Mouse (Mus musculus) embryonic facial prominence, embryonic 13.5 days (tissue): Measurements from ENCODE around the gene Brms1l. TPM values are rescaled to one million over a fixed set of nuclear protein-coding genes. Genes with fewer than 3 reads are reported as not detected.

Experiments used
- ATAC-seq: fragments of 200-750 bp; cut with Nextera tagmentation; 2 replicates; pipeline ENCODE4 v1.8.0; 2017; ENCODE audit warnings: low read depth; ENCODE audit not compliant: insufficient number of reproducible peaks, insufficient read depth, low FRiP score, low TSS enrichment
- H3K27ac ChIP-seq: fragments of 300-500 bp; sonication (generic); 2 replicates; pipeline ENCODE4 v1.5.1; 2015; ENCODE audit warnings: moderate library complexity, mild to moderate bottlenecking, inconsistent platforms
- H3K27me3 ChIP-seq: fragments of 300-500 bp; sonication (generic); 2 replicates; pipeline ENCODE4 v1.6.1; 2015; ENCODE audit warnings: mild to moderate bottlenecking, inconsistent platforms
- H3K36me3 ChIP-seq: fragments of 300-500 bp; sonication (generic); 2 replicates; pipeline ENCODE4 v1.6.1; 2015; ENCODE audit warnings: mild to moderate bottlenecking, inconsistent platforms
- H3K4me1 ChIP-seq: fragments of 300-500 bp; sonication (generic); 2 replicates; pipeline ENCODE4 v1.6.1; 2015; ENCODE audit warnings: inconsistent platforms
- H3K4me2 ChIP-seq: fragments of 300-500 bp; sonication (generic); 2 replicates; pipeline ENCODE4 v1.6.1; 2015; ENCODE audit warnings: moderate library complexity, mild to moderate bottlenecking, inconsistent platforms
- H3K4me3 ChIP-seq: fragments of 300-500 bp; sonication (generic); 2 replicates; pipeline ENCODE4 v1.5.1; 2015; ENCODE audit warnings: mild to moderate bottlenecking, inconsistent platforms
- H3K9ac ChIP-seq: fragments of 300-500 bp; sonication (generic); 2 replicates; pipeline ENCODE4 v1.6.1; 2015; ENCODE audit warnings: mild to moderate bottlenecking, inconsistent platforms
- H3K9me3 ChIP-seq: fragments of 300-500 bp; sonication (generic); 2 replicates; pipeline ENCODE4 v1.6.1; 2016; ENCODE audit warnings: inconsistent platforms
- whole genome bisulfite sequencing: fragments of 180-500 bp; shearing (Covaris S2); methylation state at CpG from one replicate; pipeline ENCODE4 v1.1.7; 2015; ENCODE audit warnings: mixed read lengths; 5-methylcytosine and 5-hydroxymethylcytosine counted together
- polyA plus RNA-seq: library from polyadenylated mRNA; unstranded; fragments of >200 nt; fragmentation: Nextera tagmentation; extraction: Ambion mirVana; gene quantifications from 2 replicates; pipeline ENCODE4 v1.2.1, GENCODE M21; 2015

Gene Brms1l
- polyA plus RNA-seq, 1 experiment from 2014 or later = 54.2 TPM

DNA sequence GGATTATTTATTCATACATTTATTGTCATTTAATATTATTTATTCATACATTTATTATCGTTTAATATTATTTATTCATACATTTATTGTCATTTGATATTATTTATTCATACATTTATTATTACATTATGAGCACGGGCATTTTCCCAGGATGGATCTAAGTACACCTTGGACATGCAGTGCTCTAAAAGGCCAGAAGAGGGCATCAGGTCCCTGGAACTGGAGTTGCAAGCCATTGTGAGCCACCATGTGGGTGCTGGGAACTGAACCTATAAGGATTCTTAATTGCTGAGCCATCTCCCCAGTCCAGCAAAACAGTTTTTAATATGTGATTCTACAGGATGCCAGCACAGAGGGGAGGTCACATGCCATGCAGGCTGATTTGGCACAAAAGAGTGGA is 10.6 kb upstream of the Brms1l start:
- WGBS = 82% methylated on average over 2 of the region's 2 CpGs
- H3K9ac ChIP-seq = no peak overlapping the region
- no peak overlapping the region for H3K4me3 ChIP-seq
- H3K36me3 ChIP-seq = no peaks in the 10 kb centered on the region
- no peak for ATAC-seq
- H3K27ac ChIP-seq = no peak overlapping the region
- no peaks in the 10 kb centered on the region for H3K4me1 ChIP-seq
- H3K4me2 ChIP-seq = no peak overlapping the region
- H3K27me3 ChIP-seq = no peaks in the 10 kb centered on the region
- no peaks in the 10 kb centered on the region for H3K9me3 ChIP-seq

DNA sequence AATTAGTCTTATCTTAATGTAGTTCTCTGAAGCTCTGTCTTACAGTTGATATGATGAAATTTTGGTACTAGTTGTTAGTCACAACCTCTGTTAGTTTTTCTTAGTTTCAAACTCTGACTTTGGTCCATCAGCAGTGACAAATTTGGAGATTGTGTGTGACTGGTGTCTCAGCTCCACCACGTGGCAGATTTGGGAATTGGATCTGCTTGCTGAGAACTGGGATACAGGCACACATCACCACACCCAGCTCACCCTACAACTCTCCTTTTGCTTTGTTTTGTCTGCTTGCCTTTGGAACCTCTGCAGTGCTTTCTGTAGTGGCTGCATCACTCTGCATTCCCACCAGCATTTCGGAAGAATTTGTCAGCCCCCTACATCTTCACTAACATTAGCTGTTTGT is 5.0 kb upstream of the Brms1l start:
- Histone ChIP-seq H3K4me3 (no peak overlapping the region), H3K36me3 (no peaks in the 10 kb centered on the region), H3K27me3 (no peaks in the 10 kb centered on the region), H3K4me2 (no peak overlapping the region), H3K9ac (no peak overlapping the region), H3K9me3 (no peaks in the 10 kb centered on the region), H3K27ac (no peak overlapping the region), H3K4me1 (0 out of 2 replicates have a peak, but pooled peaks cover 2% of the 10 kb centered on the region)
- WGBS = 22% methylated on average over 2 of the region's 2 CpGs
- ATAC-seq = no peak

DNA sequence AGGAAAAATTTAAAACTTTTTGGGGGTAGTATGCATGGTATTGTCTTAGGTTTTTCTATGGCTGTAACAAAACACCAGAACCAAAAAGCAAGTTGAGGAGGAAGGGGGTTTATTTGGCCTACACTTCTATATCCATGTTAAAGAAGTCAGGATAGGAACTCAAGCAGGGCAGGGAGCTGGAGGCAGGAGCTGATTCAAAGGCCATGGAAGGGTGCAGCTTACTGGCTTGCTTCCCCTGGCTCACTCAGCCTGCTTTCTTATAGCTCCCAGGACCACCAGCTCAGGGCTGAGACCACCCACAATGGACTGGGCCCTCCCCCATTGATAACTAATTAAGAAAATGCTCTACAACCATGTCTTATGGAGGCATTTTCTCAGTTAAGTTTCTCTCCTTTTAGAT is 3.2 kb upstream of the Brms1l start:
- H3K27me3 ChIP-seq = no peaks in the 10 kb centered on the region
- peaks cover 4% of the 10 kb centered on the region; the same call in 1 of the 2 replicates for H3K4me1 ChIP-seq
- H3K4me2 ChIP-seq = no peak overlapping the region
- no peaks in the 10 kb centered on the region for H3K36me3 ChIP-seq
- ATAC-seq = no peak
- no peak overlapping the region for H3K9ac ChIP-seq
- no peak overlapping the region for H3K27ac ChIP-seq
- no peak overlapping the region for H3K4me3 ChIP-seq
- H3K9me3 ChIP-seq = no peaks in the 10 kb centered on the region

DNA sequence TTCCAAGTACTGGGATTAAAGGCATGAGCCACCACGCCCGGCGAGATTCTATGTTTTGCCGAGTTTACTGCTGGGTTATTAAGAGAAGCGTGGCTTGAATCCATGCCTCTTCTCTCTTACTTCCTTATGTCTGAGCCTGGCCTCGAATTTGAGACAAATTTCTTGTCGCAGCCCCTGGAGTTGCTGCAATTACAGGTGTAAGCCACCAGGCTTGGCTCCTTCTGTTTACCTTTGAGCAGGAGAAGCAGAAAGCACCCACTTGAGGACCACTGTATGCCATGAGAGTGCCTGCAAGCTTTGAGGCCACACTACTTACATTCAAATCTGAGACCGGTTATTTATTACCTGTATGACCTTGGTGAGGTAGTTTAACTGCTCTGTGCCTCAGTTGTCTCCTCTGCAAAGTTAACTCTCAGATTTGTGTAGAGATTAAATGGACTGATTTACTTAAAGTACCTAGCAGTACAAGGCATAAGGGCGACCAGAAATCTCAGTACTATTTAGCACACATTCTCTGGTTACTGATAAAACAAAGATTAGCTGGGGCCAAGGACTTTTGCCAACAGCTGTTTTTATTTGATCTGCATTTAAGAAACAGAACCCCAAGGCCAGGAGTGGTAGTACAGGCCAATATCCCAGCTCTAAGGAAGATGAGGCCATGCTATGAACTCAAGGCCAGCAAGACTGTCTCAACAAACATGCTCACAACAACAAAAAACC is 2.1 kb upstream of the Brms1l start:
- Histone ChIP-seq H3K4me2 (no peak overlapping the region), H3K27ac (no peak overlapping the region), H3K9ac (no peak overlapping the region), H3K27me3 (no peaks in the 10 kb centered on the region), H3K9me3 (no peaks in the 10 kb centered on the region), H3K4me1 (peaks cover 4% of the 10 kb centered on the region; the same call in 1 of the 2 replicates), H3K36me3 (no peaks in the 10 kb centered on the region), H3K4me3 (no peak overlapping the region)
- no peak for ATAC-seq
- 66% methylated on average over 9 of the region's 9 CpGs for WGBS

DNA sequence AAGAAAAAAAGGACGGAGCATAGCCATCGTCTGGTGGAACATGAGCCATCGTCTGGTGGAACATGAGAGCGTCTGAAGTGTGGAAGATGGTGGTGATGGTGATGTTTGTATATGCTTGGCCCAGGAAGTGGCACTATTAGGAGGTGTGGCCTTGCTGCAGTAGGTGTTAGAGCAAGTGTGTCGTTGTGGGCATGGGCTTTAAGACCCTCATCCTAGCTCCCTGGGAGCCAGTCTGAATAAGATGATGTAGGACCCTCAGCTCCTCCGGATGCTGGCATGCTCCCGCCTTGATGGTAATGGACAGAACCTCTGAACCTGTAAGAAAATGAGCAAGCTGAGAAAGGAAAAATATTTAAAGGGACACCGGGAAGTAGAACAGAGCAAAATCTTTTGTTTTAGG is 1.2 kb upstream of the Brms1l start:
- Histone ChIP-seq H3K9me3 (no peaks in the 10 kb centered on the region), H3K27me3 (no peaks in the 10 kb centered on the region), H3K27ac (no peak overlapping the region; the same call in 1 of the 2 replicates), H3K36me3 (no peaks in the 10 kb centered on the region), H3K4me2 (no peak overlapping the region), H3K9ac (no peak overlapping the region), H3K4me1 (peaks cover 4% of the 10 kb centered on the region; the same call in 1 of the 2 replicates), H3K4me3 (no peak overlapping the region)
- 82% methylated on average over 8 of the region's 8 CpGs for WGBS
- ATAC-seq = no peak

DNA sequence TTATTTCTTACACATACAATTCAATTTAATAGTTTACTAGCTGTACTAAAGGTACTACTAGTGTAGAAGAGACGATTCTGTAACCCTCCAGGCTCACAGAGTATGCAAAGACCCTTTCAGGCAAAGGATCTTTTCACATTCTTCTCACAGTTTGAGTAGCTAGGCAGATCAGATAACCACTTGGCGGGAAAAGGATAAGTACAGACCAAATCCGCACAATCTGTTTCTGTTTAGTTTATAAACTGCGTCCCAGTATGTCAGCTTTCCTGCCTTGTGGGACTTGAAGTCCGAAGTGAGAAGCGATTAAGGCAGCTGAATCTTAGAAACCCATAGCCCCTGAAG is 296 bp upstream of the Brms1l start:
- Histone ChIP-seq H3K9ac (peak overlapping the region; percentile 55; the same call in 1 of the 2 replicates), H3K36me3 (0 out of 2 replicates have a peak, but pooled peaks cover 3% of the 10 kb centered on the region), H3K9me3 (no peaks in the 10 kb centered on the region), H3K4me1 (peaks cover 4% of the 10 kb centered on the region; the same call in 1 of the 2 replicates), H3K4me3 (peak overlapping the region; percentile 82), H3K27me3 (no peaks in the 10 kb centered on the region), H3K4me2 (peak overlapping the region; percentile 73), H3K27ac (peak overlapping the region; percentile 81)
- under 1% methylated on average over 6 of the region's 6 CpGs for WGBS
- no peak for ATAC-seq

DNA sequence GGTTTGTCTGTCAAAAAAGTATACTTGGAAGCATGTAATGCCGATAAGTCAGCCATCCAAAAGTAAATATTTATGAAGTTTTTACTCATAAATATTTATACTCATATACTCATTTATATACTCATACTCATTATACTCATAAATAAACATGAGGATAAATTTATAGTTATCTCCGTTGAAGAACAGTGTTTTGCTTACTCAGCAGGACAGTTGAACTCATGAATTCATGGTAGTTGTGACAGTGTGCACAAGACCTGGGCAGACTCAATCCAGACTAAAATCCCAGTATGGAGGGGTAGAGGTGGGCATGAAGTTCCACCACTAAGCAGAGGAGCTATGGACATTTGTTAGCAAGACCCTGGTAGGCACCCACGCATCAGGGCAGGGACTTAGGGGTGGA is 1.4 kb downstream of the Brms1l start:
- Histone ChIP-seq H3K9ac (no peak overlapping the region), H3K27ac (no peak overlapping the region), H3K27me3 (no peaks in the 10 kb centered on the region), H3K4me1 (peaks cover 4% of the 10 kb centered on the region; the same call in 1 of the 2 replicates), H3K4me3 (peak overlapping the region; percentile 5; the same call in 1 of the 2 replicates), H3K4me2 (peak overlapping the region; percentile 73), H3K36me3 (peaks cover 14% of the 10 kb centered on the region), H3K9me3 (no peaks in the 10 kb centered on the region)
- ATAC-seq = no peak
- 82% methylated on average over 3 of the region's 3 CpGs for WGBS

DNA sequence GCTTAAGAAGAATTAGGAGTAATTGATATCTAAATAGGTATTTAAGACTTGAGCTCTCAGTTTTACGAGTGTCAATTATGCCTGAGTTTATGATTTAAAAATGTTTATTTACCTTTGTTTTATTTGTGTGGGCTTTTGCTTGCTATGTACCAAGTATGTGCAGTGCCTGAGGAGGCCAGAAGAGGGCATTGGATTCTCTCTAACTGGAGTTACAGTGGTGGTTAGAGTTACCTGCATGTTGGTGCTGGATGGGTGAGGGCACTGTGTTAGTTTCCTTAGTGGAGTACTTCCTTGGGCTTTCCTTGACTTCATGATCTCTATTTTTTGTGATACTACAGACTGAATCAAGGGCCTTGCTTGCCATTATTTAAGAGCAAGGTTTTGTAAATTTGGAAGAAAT is 10.6 kb downstream of the Brms1l start:
- H3K36me3 ChIP-seq = peaks cover 59% of the 10 kb centered on the region
- H3K4me3 ChIP-seq = no peak overlapping the region
- no peaks in the 10 kb centered on the region for H3K4me1 ChIP-seq
- no peak overlapping the region for H3K4me2 ChIP-seq
- no peak overlapping the region for H3K9ac ChIP-seq
- 71% methylated on average over 1 of the region's 1 CpGs for WGBS
- no peaks in the 10 kb centered on the region for H3K27me3 ChIP-seq
- H3K9me3 ChIP-seq = no peaks in the 10 kb centered on the region
- no peak overlapping the region for H3K27ac ChIP-seq
- ATAC-seq = no peak

DNA sequence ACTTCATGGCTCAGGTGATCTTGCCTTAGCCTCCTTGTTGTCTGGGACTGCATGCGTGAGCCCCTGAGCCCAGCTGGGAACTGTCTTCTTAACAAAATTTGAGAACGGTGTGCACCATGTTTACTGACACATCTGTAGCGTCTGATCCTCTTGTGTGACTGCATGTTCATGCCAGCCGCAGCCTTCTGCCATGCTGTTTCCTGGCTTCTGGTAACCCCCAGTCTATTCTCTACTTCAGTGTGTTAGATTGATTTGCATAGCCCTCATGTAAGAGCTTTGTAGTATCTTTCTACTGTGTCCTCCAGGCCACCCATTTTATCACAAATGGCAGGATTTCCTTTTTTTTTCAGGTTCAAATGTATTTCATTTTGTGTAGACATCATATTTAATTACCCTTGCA is 11.7 kb downstream of the Brms1l start:
- Histone ChIP-seq H3K27ac (no peak overlapping the region), H3K9ac (no peak overlapping the region), H3K9me3 (no peaks in the 10 kb centered on the region), H3K27me3 (no peaks in the 10 kb centered on the region), H3K4me3 (no peak overlapping the region), H3K4me1 (no peaks in the 10 kb centered on the region), H3K4me2 (no peak overlapping the region), H3K36me3 (peaks cover 60% of the 10 kb centered on the region)
- ATAC-seq = no peak
- 95% methylated on average over 4 of the region's 4 CpGs for WGBS

DNA sequence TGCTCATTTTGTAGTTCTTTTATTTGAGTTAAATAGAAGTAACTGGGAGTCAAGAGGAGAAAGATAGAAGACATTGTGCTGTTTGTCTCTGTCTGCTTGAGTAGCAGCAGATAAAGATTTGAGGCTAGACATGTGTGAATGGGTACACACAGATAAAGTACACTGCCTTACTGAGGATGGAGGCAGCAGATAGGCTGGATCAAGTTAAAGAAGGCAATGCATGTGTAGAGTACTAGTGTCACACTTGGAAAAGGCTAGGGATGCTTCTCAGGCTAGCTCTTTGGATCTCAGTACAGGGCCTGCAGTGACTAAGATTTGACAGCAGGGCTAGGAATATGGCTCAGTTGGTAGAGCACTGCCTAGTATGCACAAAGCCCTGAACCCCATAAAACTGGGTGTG is 14.5 kb downstream of the Brms1l start:
- H3K27me3 ChIP-seq = no peaks in the 10 kb centered on the region
- H3K4me2 ChIP-seq = no peak overlapping the region
- H3K9ac ChIP-seq = no peak overlapping the region
- H3K36me3 ChIP-seq = peaks cover 70% of the 10 kb centered on the region
- H3K4me1 ChIP-seq = no peaks in the 10 kb centered on the region
- H3K4me3 ChIP-seq = no peak overlapping the region
- H3K9me3 ChIP-seq = 0 out of 2 replicates have a peak, but pooled peaks cover 4% of the 10 kb centered on the region
- ATAC-seq = no peak
- H3K27ac ChIP-seq = no peak overlapping the region

DNA sequence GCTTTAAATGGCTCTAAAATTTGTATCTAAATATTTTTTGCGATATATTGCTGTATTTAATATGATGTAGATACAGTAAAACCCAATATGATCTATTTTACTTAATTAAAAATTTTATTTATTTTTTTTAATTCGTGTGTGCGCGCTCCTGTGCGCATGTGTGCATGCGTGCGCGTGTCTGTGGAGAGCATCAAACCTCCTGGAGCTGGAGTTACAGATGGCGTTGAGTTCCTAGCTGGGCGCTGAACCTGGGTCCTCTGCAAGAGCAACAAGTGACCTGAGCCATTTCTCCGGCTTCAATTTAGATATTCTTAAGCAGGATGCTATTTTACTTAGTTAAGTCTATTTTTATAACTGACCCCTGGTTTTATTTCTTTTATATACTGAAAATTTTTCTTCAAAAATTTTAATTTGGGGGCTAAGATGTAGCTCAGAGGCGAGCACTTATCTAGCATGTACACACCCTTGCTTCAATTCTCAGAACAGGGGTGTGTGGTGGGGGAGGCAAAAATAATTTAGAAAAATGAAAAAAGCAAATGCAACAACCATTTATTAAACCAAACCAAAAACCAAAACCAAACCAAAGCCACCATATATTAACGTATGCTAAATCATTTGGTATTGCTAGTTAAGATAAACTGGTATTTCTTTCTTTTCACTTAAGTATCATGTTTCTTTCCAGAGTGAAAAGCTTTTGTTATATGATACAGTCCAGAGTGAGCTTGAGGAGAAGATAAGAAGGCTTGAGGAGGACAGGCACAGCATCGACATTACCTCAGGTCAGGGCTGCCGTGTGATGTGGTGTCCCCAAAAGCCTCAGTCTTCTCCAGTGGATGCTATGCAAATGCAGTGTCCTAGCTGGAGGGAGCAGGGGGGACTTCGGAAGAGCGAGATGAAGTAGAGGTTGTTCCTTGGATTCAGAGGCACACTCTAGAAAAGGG is 23.6 kb downstream of the Brms1l start:
- no peaks in the 10 kb centered on the region for H3K4me1 ChIP-seq
- H3K27me3 ChIP-seq = no peaks in the 10 kb centered on the region
- H3K9ac ChIP-seq = no peak overlapping the region
- WGBS = 91% methylated on average over 17 of the region's 17 CpGs
- H3K27ac ChIP-seq = no peak overlapping the region
- H3K9me3 ChIP-seq = peaks cover 14% of the 10 kb centered on the region
- ATAC-seq = no peak
- no peak overlapping the region for H3K4me3 ChIP-seq
- peaks cover 74% of the 10 kb centered on the region for H3K36me3 ChIP-seq
- H3K4me2 ChIP-seq = no peak overlapping the region

DNA sequence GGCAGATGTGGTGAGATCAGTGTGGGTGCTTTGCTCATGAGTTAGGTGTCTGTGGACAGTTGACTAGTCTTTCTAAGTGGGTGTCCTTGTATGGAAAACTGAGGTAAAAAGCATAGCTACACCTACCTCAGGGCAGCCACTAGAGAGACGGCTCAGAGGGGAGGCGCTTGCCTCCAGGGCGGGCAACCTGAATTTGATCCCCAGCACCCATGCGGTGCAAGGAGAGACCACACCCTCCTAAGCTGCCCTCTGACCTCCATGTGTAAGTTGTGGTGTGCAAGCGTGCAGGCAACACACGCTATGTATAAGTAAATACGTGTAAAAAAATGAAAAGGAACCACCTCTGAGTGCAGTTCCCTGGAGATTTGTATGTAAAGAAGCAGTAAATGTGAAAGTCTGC is 24.5 kb downstream of the Brms1l start:
- Histone ChIP-seq H3K36me3 (peaks cover 74% of the 10 kb centered on the region), H3K4me2 (no peak overlapping the region), H3K9me3 (peaks cover 11% of the 10 kb centered on the region), H3K4me3 (no peak overlapping the region), H3K9ac (no peak overlapping the region), H3K4me1 (no peaks in the 10 kb centered on the region), H3K27ac (no peak overlapping the region), H3K27me3 (no peaks in the 10 kb centered on the region)
- WGBS = 88% methylated on average over 7 of the region's 7 CpGs
- ATAC-seq = no peak
